8 mouse cellular contexts compared by ENCODE assay signal in the genomic region with DNA sequence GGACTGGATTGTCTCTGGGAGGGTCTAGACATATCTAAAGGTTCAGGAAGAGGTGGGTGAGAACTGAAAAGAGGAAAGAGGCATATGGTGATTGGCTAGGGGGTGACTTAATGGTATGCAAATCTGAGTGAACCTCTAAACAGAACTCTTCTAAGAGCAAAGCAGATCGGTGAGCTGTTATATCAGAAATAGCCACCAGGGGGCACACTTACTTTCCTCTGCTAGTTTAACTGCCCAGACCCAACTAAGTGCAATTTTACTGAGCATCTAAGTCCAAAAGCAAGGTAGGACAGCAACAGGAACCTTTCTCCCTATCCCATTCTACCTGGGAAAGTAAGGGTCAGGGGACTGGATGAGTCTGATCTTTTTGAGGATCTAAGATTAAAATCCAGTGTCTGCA. TPM values are rescaled to one million over a fixed set of nuclear protein-coding genes. Genes with fewer than 3 reads are reported as not detected.
DNase-seq lines count a peak whose midpoint lies in the region; ATAC-seq and TF ChIP-seq lines count a peak whose summit lies in the region.
"Had no signal": no experiment of that assay in that cellular context is flagged by ENCODE, and none has a peak within 500 bp of the region (broad histone marks: within the 10 kb centered on the region; RNA-seq: fewer than 3 reads in every experiment).

No protein-coding gene starts in this region.

- TF ChIP-seq CTCF in kidney, postnatal 0 days (IDR thresholded peaks at IDR 0.05; ENCODE audit: low read depth) = peak; percentile 90

- 0 out of 2 replicates have a peak, but pooled peaks cover 2% of the 10 kb centered on the region for H3K36me3 ChIP-seq in embryonic facial prominence, embryonic 10.5 days (replicated peaks)
- H3K36me3 ChIP-seq in kidney, postnatal 0 days (ENCODE audit: insufficient read depth, low read length) = no peaks in the 10 kb centered on the region
- H3K36me3 ChIP-seq in liver, embryonic 11.5 days (ENCODE audit: control insufficient read depth, insufficient read depth, low read length) = no peaks in the 10 kb centered on the region

- H3K4me3 ChIP-seq in embryonic facial prominence, embryonic 10.5 days = no peak overlapping the region
- H3K4me3 ChIP-seq in kidney, postnatal 0 days (replicated peaks; ENCODE audit: low read depth, low read length) = no peak overlapping the region
- H3K4me3 ChIP-seq in liver, embryonic 11.5 days (ENCODE audit: low read depth, low read length) = no peak overlapping the region
- H3K4me3 ChIP-seq: limb, embryonic 13.5 days had no signal

- no peaks in the 10 kb centered on the region for H3K9me3 ChIP-seq in embryonic facial prominence, embryonic 10.5 days
- H3K9me3 ChIP-seq in kidney, postnatal 0 days (replicated peaks; ENCODE audit: low read length) = no peaks in the 10 kb centered on the region
- no peaks in the 10 kb centered on the region for H3K9me3 ChIP-seq in liver, embryonic 11.5 days (ENCODE audit: control insufficient read depth, low read length)
- H3K9me3 ChIP-seq: limb, embryonic 13.5 days had no signal

- no peak overlapping the region for H3K27ac ChIP-seq in embryonic facial prominence, embryonic 10.5 days (replicated peaks)
- no peak overlapping the region for H3K27ac ChIP-seq in kidney, postnatal 0 days
- no peak overlapping the region for H3K27ac ChIP-seq in liver, embryonic 11.5 days (ENCODE audit: low read depth, low read length)
- H3K27ac ChIP-seq: limb, embryonic 13.5 days had no signal

- no peak for ATAC-seq in kidney, postnatal 0 days (replicated peaks; ENCODE audit: low FRiP score, low read depth)
- no peak for ATAC-seq in liver, embryonic 11.5 days (replicated peaks; ENCODE audit: low FRiP score)

- DNase-seq in 416B (ENCODE audit: low read depth) = peak; percentile 82
- peak; percentile 88 to 91 for DNase-seq in B cell, adult 2 months
- DNase-seq in adrenal gland, postnatal 25 days = peak; percentile 70
- peak; percentile 77 for DNase-seq in embryonic facial prominence, embryonic 10.5 days (ENCODE audit: low spot score)
- peak; percentile 79 for DNase-seq in kidney, postnatal 0 days (ENCODE audit: low spot score)
- DNase-seq in liver, embryonic 11.5 days (ENCODE audit: low spot score) = peak; percentile 54
- DNase-seq in right cerebral cortex, postnatal 10 days (ENCODE audit: low spot score in 2 of 2) = peak; percentile 88 to 89

- H3K4me2 ChIP-seq in kidney, postnatal 0 days (ENCODE audit: low read length) = no peak overlapping the region
- no peak overlapping the region for H3K4me2 ChIP-seq in liver, embryonic 11.5 days
- H3K4me2 ChIP-seq: limb, embryonic 13.5 days had no signal

- H3K27me3 ChIP-seq in embryonic facial prominence, embryonic 10.5 days (replicated peaks; ENCODE audit: low read depth, poor library complexity, severe bottlenecking) = peaks cover 21% of the 10 kb centered on the region
- H3K27me3 ChIP-seq in kidney, postnatal 0 days (ENCODE audit: insufficient read depth, low read length) = no peaks in the 10 kb centered on the region
- peaks cover 16% of the 10 kb centered on the region for H3K27me3 ChIP-seq in liver, embryonic 11.5 days (replicated peaks; ENCODE audit: control insufficient read depth, insufficient read depth, low read length)

- no peak overlapping the region for H3K9ac ChIP-seq in kidney, postnatal 0 days (ENCODE audit: low read depth, low read length)
- H3K9ac ChIP-seq in liver, embryonic 11.5 days (ENCODE audit: low read depth, low read length) = no peak overlapping the region
- H3K9ac ChIP-seq: limb, embryonic 13.5 days had no signal

- peaks cover 22% of the 10 kb centered on the region for H3K4me1 ChIP-seq in embryonic facial prominence, embryonic 10.5 days
- 0 out of 2 replicates have a peak, but pooled peaks cover 5% of the 10 kb centered on the region for H3K4me1 ChIP-seq in kidney, postnatal 0 days (replicated peaks; ENCODE audit: insufficient read depth, low read length)
- peaks cover 5% of the 10 kb centered on the region; the same call in 1 of the 2 replicates for H3K4me1 ChIP-seq in liver, embryonic 11.5 days (replicated peaks; ENCODE audit: control insufficient read depth, insufficient read depth, low read length)

- 0% methylated on average over 1 of the region's 1 CpGs for WGBS in embryonic facial prominence, embryonic 10.5 days
- WGBS in kidney, postnatal 0 days = 4% methylated on average over 1 of the region's 1 CpGs
- 0% methylated on average over 1 of the region's 1 CpGs for WGBS in liver, embryonic 11.5 days

RNA-seq across cellular contexts. Expression of a gene that starts 29.0 kb away (rescaled TPM):
- total RNA-seq in adrenal gland, postnatal 25 days (2021) = 1.00 and 1.3 TPM in 2 replicates
- 6.3 and 17.0 TPM in 2 replicates for polyA plus RNA-seq in embryonic facial prominence, embryonic 10.5 days (2016; fragmentation: Nextera tagmentation; extraction: Ambion mirVana)
- 2.1 and 2.7 TPM in 2 replicates for polyA plus RNA-seq in kidney, postnatal 0 days (2015; fragmentation: Nextera tagmentation; extraction: Ambion mirVana)
- 1.4 and 1.7 TPM in 2 replicates for polyA plus RNA-seq in liver, embryonic 11.5 days (2014; fragmentation: Nextera tagmentation; extraction: Ambion mirVana)

RNA-seq across cellular contexts. Expression of a gene that starts 55.0 kb away (rescaled TPM):
- total RNA-seq in adrenal gland, postnatal 25 days (2021) = 2.7 and 3.0 TPM in 2 replicates
- polyA plus RNA-seq in embryonic facial prominence, embryonic 10.5 days (2016; fragmentation: Nextera tagmentation; extraction: Ambion mirVana) = 7.3 and 8.4 TPM in 2 replicates
- polyA plus RNA-seq in kidney, postnatal 0 days (2015; fragmentation: Nextera tagmentation; extraction: Ambion mirVana) = 1.1 and 1.4 TPM in 2 replicates
- polyA plus RNA-seq in liver, embryonic 11.5 days (2014; fragmentation: Nextera tagmentation; extraction: Ambion mirVana) = 0.73 and 0.88 TPM in 2 replicates
